ENCODE assay signal across 16 mouse cellular contexts in genomic region chr16:93830916-93831315, GRCm38 (mm10). TPM values are rescaled to one million over a fixed set of nuclear protein-coding genes. Genes with fewer than 3 reads are reported as not detected.
DNase-seq lines count a peak whose midpoint lies in the region; ATAC-seq lines count a peak whose summit lies in the region.
"Had no signal": no experiment of that assay in that cellular context is flagged by ENCODE, and none has a peak within 500 bp of the region (broad histone marks: within the 10 kb centered on the region; RNA-seq: fewer than 3 reads in every experiment).

No protein-coding gene starts in this region.

- H3K4me3 ChIP-seq in kidney, embryonic 15.5 days (replicated peaks), result no peak overlapping the region
- H3K4me3 ChIP-seq in midbrain, embryonic 14.5 days (replicated peaks; ENCODE audit: low read depth, low read length), result no peak overlapping the region
- H3K4me3 ChIP-seq in intestine, embryonic 16.5 days (ENCODE audit: low read length), result no peak overlapping the region

- peak; percentile 58 for DNase-seq in embryo, embryonic 10 days (ENCODE audit: low spot score)
- no peak for DNase-seq in embryo, embryonic 9.5 days (ENCODE audit: extremely low spot score)
- DNase-seq in R1 (ENCODE audit: low read depth, low spot score), result peak; percentile 60
- peak; percentile 70 for DNase-seq in retina, embryonic 14.5 days (ENCODE audit: low spot score)
- DNase-seq in adrenal gland, postnatal 14 days, result no peak
- DNase-seq in midbrain, embryonic 14.5 days, result no peak
- DNase-seq: cerebellum, adult 18-20 months; gastrocnemius, adult 2 months; heart, postnatal 14 days; liver had no signal

- H3K27ac ChIP-seq in kidney, embryonic 15.5 days, result peak overlapping the region; percentile 84
- H3K27ac ChIP-seq in midbrain, embryonic 14.5 days (replicated peaks; ENCODE audit: low read depth, low read length), result no peak overlapping the region
- H3K27ac ChIP-seq in intestine, embryonic 16.5 days (ENCODE audit: low read length), result no peak overlapping the region
- H3K27ac ChIP-seq: forebrain, embryonic 13.5 days; hindbrain, postnatal 0 days had no signal

- H3K9ac ChIP-seq in kidney, embryonic 15.5 days, result no peak overlapping the region
- H3K9ac ChIP-seq in midbrain, embryonic 14.5 days (replicated peaks; ENCODE audit: low read length), result no peak overlapping the region
- no peak overlapping the region for H3K9ac ChIP-seq in intestine, embryonic 16.5 days (ENCODE audit: low read depth, low read length)
- H3K9ac ChIP-seq: embryonic facial prominence, embryonic 13.5 days had no signal

- no peaks in the 10 kb centered on the region for H3K9me3 ChIP-seq in kidney, embryonic 15.5 days (replicated peaks)
- H3K9me3 ChIP-seq in midbrain, embryonic 14.5 days (ENCODE audit: control insufficient read depth, low read length), result no peaks in the 10 kb centered on the region
- no peaks in the 10 kb centered on the region for H3K9me3 ChIP-seq in intestine, embryonic 16.5 days (ENCODE audit: control insufficient read depth, low read length)
- H3K9me3 ChIP-seq: forebrain, embryonic 13.5 days had no signal

- no peaks in the 10 kb centered on the region for H3K36me3 ChIP-seq in kidney, embryonic 15.5 days
- no peaks in the 10 kb centered on the region for H3K36me3 ChIP-seq in midbrain, embryonic 14.5 days (ENCODE audit: control insufficient read depth, insufficient read depth, low read length)
- no peaks in the 10 kb centered on the region for H3K36me3 ChIP-seq in intestine, embryonic 16.5 days (ENCODE audit: control insufficient read depth, insufficient read depth, low read length)
- H3K36me3 ChIP-seq: embryonic facial prominence, embryonic 13.5 days had no signal

- 13% methylated on average over 5 of the region's 5 CpGs for WGBS in kidney, embryonic 15.5 days
- WGBS in midbrain, embryonic 14.5 days, result 61% methylated on average over 5 of the region's 5 CpGs
- 69% methylated on average over 5 of the region's 5 CpGs for WGBS in intestine, embryonic 16.5 days

- peak overlapping the region; percentile 17 for H3K4me2 ChIP-seq in kidney, embryonic 15.5 days
- H3K4me2 ChIP-seq in midbrain, embryonic 14.5 days (ENCODE audit: low read length), result no peak overlapping the region
- no peak overlapping the region for H3K4me2 ChIP-seq in intestine, embryonic 16.5 days (ENCODE audit: low read depth, low read length)

- H3K4me1 ChIP-seq in kidney, embryonic 15.5 days, result peaks cover 39% of the 10 kb centered on the region
- H3K4me1 ChIP-seq in midbrain, embryonic 14.5 days (ENCODE audit: control insufficient read depth, insufficient read depth, low read length), result peaks cover 10% of the 10 kb centered on the region; the same call in 1 of the 2 replicates
- peaks cover 17% of the 10 kb centered on the region for H3K4me1 ChIP-seq in intestine, embryonic 16.5 days (ENCODE audit: control insufficient read depth, insufficient read depth, low read length)

- no peaks in the 10 kb centered on the region for H3K27me3 ChIP-seq in kidney, embryonic 15.5 days
- no peaks in the 10 kb centered on the region for H3K27me3 ChIP-seq in midbrain, embryonic 14.5 days (ENCODE audit: control insufficient read depth, insufficient read depth, low read length)
- no peaks in the 10 kb centered on the region for H3K27me3 ChIP-seq in intestine, embryonic 16.5 days (replicated peaks; ENCODE audit: control insufficient read depth, insufficient read depth, low read length)
- H3K27me3 ChIP-seq: embryonic facial prominence, embryonic 13.5 days; forebrain, embryonic 13.5 days; megakaryocyte, embryonic 14.5 days had no signal

- peak; percentile 49; the same call in 1 of the 2 replicates for ATAC-seq in kidney, embryonic 15.5 days (replicated peaks; ENCODE audit: low FRiP score)
- no peak for ATAC-seq in midbrain, embryonic 14.5 days (ENCODE audit: low FRiP score, low TSS enrichment)
- ATAC-seq in intestine, embryonic 16.5 days, result no peak

RNA-seq across cellular contexts. Expression of gene Morc3, which starts 1.0 kb away (rescaled TPM):
- polyA plus RNA-seq in kidney, embryonic 15.5 days (2015; fragmentation: Nextera tagmentation; extraction: Ambion mirVana), result 33.1 and 33.8 TPM in 2 replicates
- total RNA-seq in adrenal gland, postnatal 14 days (2021), result 33.6 and 43.6 TPM in 2 replicates
- 36.6 and 37.1 TPM in 2 replicates for polyA plus RNA-seq in midbrain, embryonic 14.5 days (2014; fragmentation: Nextera tagmentation; extraction: Ambion mirVana)
- polyA plus RNA-seq in intestine, embryonic 16.5 days (2015; fragmentation: Nextera tagmentation; extraction: Ambion mirVana), result 26.9 and 33.3 TPM in 2 replicates

RNA-seq across cellular contexts. Expression of gene Chaf1b, which starts 52.8 kb away (rescaled TPM):
- polyA plus RNA-seq in kidney, embryonic 15.5 days (2015; fragmentation: Nextera tagmentation; extraction: Ambion mirVana), result 74.8 and 78.9 TPM in 2 replicates
- total RNA-seq in adrenal gland, postnatal 14 days (2021), result 9.3 and 11.1 TPM in 2 replicates
- 17.3 and 22.1 TPM in 2 replicates for polyA plus RNA-seq in midbrain, embryonic 14.5 days (2014; fragmentation: Nextera tagmentation; extraction: Ambion mirVana)
- polyA plus RNA-seq in intestine, embryonic 16.5 days (2015; fragmentation: Nextera tagmentation; extraction: Ambion mirVana), result 45.1 and 53.5 TPM in 2 replicates

Comparison
In these comparisons a context has a peak if more than half of its experiments do, and no peak if none do; other contexts are left out.
1. DNase-seq: peak in embryo, embryonic 10 days (single experiment), R1 (single experiment) and retina, embryonic 14.5 days (single experiment); none in embryo, embryonic 9.5 days (single experiment), adrenal gland, postnatal 14 days (single experiment) and midbrain, embryonic 14.5 days (single experiment).